In genomic region chr11:95990886-95991708, GRCm38 (mm10) we compare ENCODE assay signal across 9 mouse cellular contexts. TPM values are rescaled to one million over a fixed set of nuclear protein-coding genes. Genes with fewer than 3 reads are reported as not detected.
DNase-seq lines count a peak whose midpoint lies in the region; ATAC-seq and TF ChIP-seq lines count a peak whose summit lies in the region.
"Had no signal": no experiment of that assay in that cellular context is flagged by ENCODE, and none has a peak within 500 bp of the region (broad histone marks: within the 10 kb centered on the region; RNA-seq: fewer than 3 reads in every experiment).

No protein-coding gene starts in this region.

- no peaks in the 10 kb centered on the region for H3K27me3 ChIP-seq in heart, embryonic 10.5 days (ENCODE audit: insufficient read depth, poor library complexity, severe bottlenecking)
- no peaks in the 10 kb centered on the region for H3K27me3 ChIP-seq in G1E (ENCODE audit: insufficient read depth, low read length)
- no peaks in the 10 kb centered on the region for H3K27me3 ChIP-seq in forebrain, embryonic 13.5 days
- no peaks in the 10 kb centered on the region for H3K27me3 ChIP-seq in neural tube, embryonic 12.5 days (replicated peaks)

- peak overlapping the region; percentile 95 for H3K27ac ChIP-seq in heart, embryonic 10.5 days
- H3K27ac ChIP-seq in forebrain, embryonic 13.5 days: peak overlapping the region; percentile 92
- H3K27ac ChIP-seq in neural tube, embryonic 12.5 days: peak overlapping the region; percentile 95

- peaks cover 36% of the 10 kb centered on the region for H3K36me3 ChIP-seq in heart, embryonic 10.5 days
- peaks cover 85% of the 10 kb centered on the region for H3K36me3 ChIP-seq in G1E (replicated peaks)
- H3K36me3 ChIP-seq in forebrain, embryonic 13.5 days (ENCODE audit: poor library complexity, severe bottlenecking): peaks cover 19% of the 10 kb centered on the region
- peaks cover 18% of the 10 kb centered on the region for H3K36me3 ChIP-seq in neural tube, embryonic 12.5 days

- ATAC-seq in G1E (ENCODE audit: extremely low read depth, insufficient number of reproducible peaks, low FRiP score, poor library complexity, severe bottlenecking): peak; percentile 50
- ATAC-seq in forebrain, embryonic 13.5 days: peak; percentile 77
- peak; percentile 85 for ATAC-seq in neural tube, embryonic 12.5 days (ENCODE audit: low FRiP score, low read depth)

- intact Hi-C loops in left cerebral cortex, postnatal 36 days (cut with DNase I): no loop called here

- 2% methylated on average over 35 of the region's 49 CpGs for WGBS in heart, embryonic 10.5 days
- under 1% methylated on average over 27 of the region's 49 CpGs for WGBS in forebrain, embryonic 13.5 days
- WGBS in neural tube, embryonic 12.5 days: 1% methylated on average over 41 of the region's 49 CpGs

- no peak for TF ChIP-seq CTCF in G1E (IDR thresholded peaks at IDR 0.05; ENCODE audit: low read depth, low read length)

- peak overlapping the region; percentile 85 for H3K4me2 ChIP-seq in forebrain, embryonic 13.5 days
- H3K4me2 ChIP-seq in neural tube, embryonic 12.5 days (replicated peaks): peak overlapping the region; percentile 91

- H3K4me1 ChIP-seq in heart, embryonic 10.5 days: peaks cover 75% of the 10 kb centered on the region
- peaks cover 89% of the 10 kb centered on the region for H3K4me1 ChIP-seq in G1E (ENCODE audit: insufficient read depth, low read depth, low read length)
- peaks cover 67% of the 10 kb centered on the region for H3K4me1 ChIP-seq in forebrain, embryonic 13.5 days
- peaks cover 62% of the 10 kb centered on the region for H3K4me1 ChIP-seq in neural tube, embryonic 12.5 days

- H3K9ac ChIP-seq in forebrain, embryonic 13.5 days: peak overlapping the region; percentile 81
- H3K9ac ChIP-seq in neural tube, embryonic 12.5 days: peak overlapping the region; percentile 82

- peak overlapping the region; percentile 62 for H3K4me3 ChIP-seq in heart, embryonic 10.5 days
- peak overlapping the region; percentile 69 for H3K4me3 ChIP-seq in G1E (ENCODE audit: low read depth, low read length)
- H3K4me3 ChIP-seq in forebrain, embryonic 13.5 days: peak overlapping the region; percentile 52
- peak overlapping the region; percentile 49 for H3K4me3 ChIP-seq in neural tube, embryonic 12.5 days

- peak; percentile 92 for DNase-seq in heart, embryonic 10.5 days (ENCODE audit: low spot score)
- DNase-seq in heart, adult 9 months (ENCODE audit: low spot score in 2 of 2): no peak
- DNase-seq in G1E (ENCODE audit: low spot score): peak; percentile 58
- DNase-seq in kidney, postnatal 4 days: peak; percentile 84 to 90
- DNase-seq in left cerebral cortex, postnatal 36 days (ENCODE audit: low spot score in 2 of 2): no peak
- DNase-seq in cerebellum, adult 9-11 months: no peak

- H3K9me3 ChIP-seq in heart, embryonic 10.5 days: 0 out of 2 replicates have a peak, but pooled peaks cover 4% of the 10 kb centered on the region
- H3K9me3 ChIP-seq in G1E (replicated peaks): peaks cover 15% of the 10 kb centered on the region
- no peaks in the 10 kb centered on the region for H3K9me3 ChIP-seq in forebrain, embryonic 13.5 days (replicated peaks)
- 0 out of 2 replicates have a peak, but pooled peaks cover 10% of the 10 kb centered on the region for H3K9me3 ChIP-seq in neural tube, embryonic 12.5 days

RNA-seq across cellular contexts. Expression of gene Igf2bp1, which starts 14.6 kb away (rescaled TPM):
- 88.7 and 107 TPM in 2 replicates for polyA plus RNA-seq in heart, embryonic 10.5 days (2016; fragmentation: Nextera tagmentation; extraction: Ambion mirVana)
- 113 and 120 TPM in 2 replicates for total RNA-seq in G1E (2014; fragmentation: Nextera tagmentation)
- total RNA-seq in G1E (2017): 38.3 and 49.1 TPM in 2 replicates
- polyA plus RNA-seq in G1E (2012): 51.3 and 52.6 TPM in 2 replicates
- polyA plus RNA-seq in forebrain, embryonic 13.5 days (2015; fragmentation: Nextera tagmentation; extraction: Ambion mirVana): 53.4 and 58.0 TPM in 2 replicates
- polyA plus RNA-seq in neural tube, embryonic 12.5 days (2016; fragmentation: Nextera tagmentation; extraction: Ambion mirVana): 57.1 and 73.7 TPM in 2 replicates
- under 1 TPM in 1 of 2 experiments, not detected in 1; 0.27 TPM for total RNA-seq in left cerebral cortex, postnatal 36 days (2021)
- total RNA-seq: hematopoietic stem cell, adult 5-6 weeks had no signal

RNA-seq across cellular contexts. Expression of gene Gip, which starts 33.2 kb away (rescaled TPM):
- polyA plus RNA-seq in heart, embryonic 10.5 days (2016; fragmentation: Nextera tagmentation; extraction: Ambion mirVana): not detected in 2 replicates
- total RNA-seq in G1E (2014; fragmentation: Nextera tagmentation) (not detected in 2 replicates), G1E (2017) (0.76 TPM in 1 of 2 replicates, not detected in the other)
- polyA plus RNA-seq in G1E (2012): not detected in 2 replicates
- not detected in 2 replicates for polyA plus RNA-seq in forebrain, embryonic 13.5 days (2015; fragmentation: Nextera tagmentation; extraction: Ambion mirVana)
- not detected in 2 replicates for polyA plus RNA-seq in neural tube, embryonic 12.5 days (2016; fragmentation: Nextera tagmentation; extraction: Ambion mirVana)
- total RNA-seq in left cerebral cortex, postnatal 36 days (2021): not detected
- total RNA-seq: hematopoietic stem cell, adult 5-6 weeks had no signal

RNA-seq across cellular contexts. Expression of gene Snf8, which starts 43.6 kb away (rescaled TPM):
- 88.3 and 102 TPM in 2 replicates for polyA plus RNA-seq in heart, embryonic 10.5 days (2016; fragmentation: Nextera tagmentation; extraction: Ambion mirVana)
- total RNA-seq in G1E (2014; fragmentation: Nextera tagmentation): 38.7 and 48.4 TPM in 2 replicates
- total RNA-seq in G1E (2017): 58.4 and 62.3 TPM in 2 replicates
- 154 and 196 TPM in 2 replicates for polyA plus RNA-seq in G1E (2012)
- 129 and 132 TPM in 2 replicates for polyA plus RNA-seq in forebrain, embryonic 13.5 days (2015; fragmentation: Nextera tagmentation; extraction: Ambion mirVana)
- polyA plus RNA-seq in neural tube, embryonic 12.5 days (2016; fragmentation: Nextera tagmentation; extraction: Ambion mirVana): 130 and 134 TPM in 2 replicates
- 100 to 1,000 TPM in 1 of 2 experiments, 10 to 100 TPM in 1; 99.2 to 113 TPM for total RNA-seq in left cerebral cortex, postnatal 36 days (2021)

Comparison
In these comparisons a context has a peak if more than half of its experiments do, and no peak if none do; other contexts are left out.
1. DNase-seq: peak in heart, embryonic 10.5 days (single experiment), G1E (single experiment) and kidney, postnatal 4 days (2 of 2); none in heart, adult 9 months (0 of 2), left cerebral cortex, postnatal 36 days (0 of 2) and cerebellum, adult 9-11 months (single experiment).
2. Peak in every context shown above with its lines, with median percentiles within 50 percentile points of each other: H3K27ac ChIP-seq, H3K4me3 ChIP-seq and ATAC-seq.